Mouse (Mus musculus): ENCODE measurements at regions not wholly inside any gene's neighbourhood (a gene's known extent, or its start where the extent isn't known, plus 50 kb on each side); places are given as distances from the start of the nearest gene placed in this dataset.

- TF ChIP-seq MAZ (IDR thresholded peaks at IDR 0.05; ENCODE audit: low read depth, low read length) (no peak), ELF1 (IDR thresholded peaks at IDR 0.05; ENCODE audit: low read depth, low read length) (no peak), POLR2A (IDR thresholded peaks at IDR 0.05; ENCODE audit: low read depth, low read length) (no peak), TCF12 (IDR thresholded peaks at IDR 0.05; ENCODE audit: low read depth, low read length) (no peak), JUND (conservative IDR thresholded peaks at IDR 0.05; ENCODE audit: low read depth, low read length) (no peak), IRF4 (IDR thresholded peaks at IDR 0.05; ENCODE audit: low read depth, low read length) (no peak)
- Histone ChIP-seq H3K4me2 (ENCODE audit: insufficient read depth, low read depth, poor library complexity, severe bottlenecking) (no peak overlapping the region), H3K27me3 (replicated peaks) (no peaks in the 10 kb centered on the region), H3K9ac (ENCODE audit: insufficient read depth, low read depth) (no peak overlapping the region), H3K4me1 (ENCODE audit: control insufficient read depth in 1 of 2, insufficient read depth in 2 of 2) (no peaks in the 10 kb centered on the region), H3K4me3 (replicated peaks in 1 of 3; ENCODE audit: low read depth in 2 of 3, low read length in 2 of 3, poor library complexity in 1 of 3) (no peak overlapping the region), H3K36me3 (replicated peaks in 1 of 2; ENCODE audit: control insufficient read depth in 1 of 2, insufficient read depth in 1 of 2, low read length in 1 of 2) (no peaks in the 10 kb centered on the region), H3K79me2 (replicated peaks; ENCODE audit: control insufficient read depth, extremely low read depth, insufficient read depth, poor library complexity, severe bottlenecking) (no peaks in the 10 kb centered on the region), H3K9me3 (replicated peaks; ENCODE audit: low read length) (no peaks in the 10 kb centered on the region), H3K27ac (ENCODE audit: insufficient read depth, low read depth) (no peak overlapping the region)
- no peak for DNase-seq (ENCODE audit: extremely low read depth)
- in situ Hi-C loops (cut with MboI; ENCODE audit: low pct_ligation_motif_present, low pct_unique_long_range_greater_than_20kb, low sequenced_read_pairs) = no loop called here
- dilution Hi-C loops (cut with MboI; ENCODE audit: extremely low pct_ligation_motif_present, extremely low pct_unique_long_range_greater_than_20kb, low sequenced_read_pairs) = no loop called here
These were observed 173.1 kb downstream of the Qk start for GRCm38 (mm10) chr17:10146576-10146975.

DNA sequence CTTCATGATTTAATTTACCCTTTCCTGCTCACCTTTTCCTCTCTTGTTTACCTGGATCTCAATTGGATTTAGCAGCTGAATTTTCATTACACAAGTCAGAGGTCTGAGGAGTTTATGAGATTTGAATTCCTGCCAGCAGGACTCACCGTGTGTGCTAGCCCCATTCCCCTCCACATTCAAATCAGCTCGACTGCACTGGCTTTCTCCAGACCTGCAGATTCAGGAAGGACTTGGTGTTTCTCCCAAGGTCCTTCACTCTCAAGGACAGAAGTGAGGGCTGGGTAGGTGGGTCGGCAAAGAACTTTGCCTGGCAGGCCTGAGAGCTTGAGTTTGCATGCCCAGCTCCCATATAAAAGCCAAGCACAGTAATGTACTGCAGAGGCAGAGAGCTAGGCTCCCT is 180.8 kb downstream of the Qk start:
- no peak for TF ChIP-seq IRF4 (IDR thresholded peaks at IDR 0.05; ENCODE audit: low read depth, low read length)
- no peak for TF ChIP-seq E2F4 (IDR thresholded peaks at IDR 0.05; ENCODE audit: insufficient replicate concordance, low read depth, low read length)
- TF ChIP-seq MAZ (IDR thresholded peaks at IDR 0.05; ENCODE audit: low read depth, low read length) = no peak
- no peak for TF ChIP-seq NELFE (IDR thresholded peaks at IDR 0.05; ENCODE audit: low read depth, low read length)
- TF ChIP-seq ZNF384 (IDR thresholded peaks at IDR 0.05; ENCODE audit: low read depth, low read length) = no peak
- TF ChIP-seq RAD21 (IDR thresholded peaks at IDR 0.05; ENCODE audit: low read depth, low read length) = no peak
- TF ChIP-seq CHD2 (IDR thresholded peaks at IDR 0.05; ENCODE audit: low read length) = no peak
- H3K36me3 ChIP-seq (replicated peaks in 1 of 2; ENCODE audit: control insufficient read depth in 1 of 2, insufficient read depth in 1 of 2, low read length in 1 of 2) = no peaks in the 10 kb centered on the region
- no peak overlapping the region for H3K27ac ChIP-seq (ENCODE audit: insufficient read depth, low read depth)
- no peaks in the 10 kb centered on the region for H3K79me2 ChIP-seq (replicated peaks; ENCODE audit: control insufficient read depth, extremely low read depth, insufficient read depth, poor library complexity, severe bottlenecking)
- H3K9me3 ChIP-seq (replicated peaks; ENCODE audit: low read length) = peaks cover 2% of the 10 kb centered on the region
- H3K27me3 ChIP-seq (replicated peaks) = no peaks in the 10 kb centered on the region
- DNase-seq (ENCODE audit: extremely low read depth) = no peak
- no peak overlapping the region for H3K4me3 ChIP-seq (replicated peaks in 1 of 3; ENCODE audit: low read depth in 2 of 3, low read length in 2 of 3, poor library complexity in 1 of 3)
- H3K9ac ChIP-seq (ENCODE audit: insufficient read depth, low read depth) = no peak overlapping the region
- in situ Hi-C loops (cut with MboI; ENCODE audit: low pct_ligation_motif_present, low pct_unique_long_range_greater_than_20kb, low sequenced_read_pairs) = no loop called here
- dilution Hi-C loops (cut with MboI; ENCODE audit: extremely low pct_ligation_motif_present, extremely low pct_unique_long_range_greater_than_20kb, low sequenced_read_pairs) = no loop called here
- H3K4me1 ChIP-seq (ENCODE audit: control insufficient read depth in 1 of 2, insufficient read depth in 2 of 2) = no peaks in the 10 kb centered on the region
- no peak overlapping the region for H3K4me2 ChIP-seq (ENCODE audit: insufficient read depth, low read depth, poor library complexity, severe bottlenecking)

DNA sequence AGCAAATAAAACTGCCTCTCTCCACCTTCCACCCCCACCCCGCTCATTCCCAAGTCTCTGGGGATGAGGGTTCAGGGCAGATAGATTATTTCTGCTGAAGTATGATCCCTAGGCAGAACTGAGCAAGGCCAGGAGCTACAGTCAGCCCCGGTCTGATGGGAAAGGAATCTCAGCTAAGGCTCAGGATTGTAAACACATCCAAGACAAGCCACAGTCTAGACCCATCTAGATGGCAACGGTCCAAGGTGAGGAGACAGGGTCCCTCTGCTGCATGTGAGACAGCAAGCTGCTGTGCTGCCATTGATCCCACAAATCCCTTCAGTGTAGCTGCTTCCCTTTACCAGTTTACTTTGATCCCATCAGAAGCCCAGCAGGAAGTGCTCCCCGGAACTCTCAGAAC is 181.3 kb downstream of the Qk start:
- DNase-seq (ENCODE audit: extremely low read depth) = no peak
- Histone ChIP-seq H3K4me1 (ENCODE audit: control insufficient read depth in 1 of 2, insufficient read depth in 2 of 2) (no peaks in the 10 kb centered on the region), H3K4me2 (ENCODE audit: insufficient read depth, low read depth, poor library complexity, severe bottlenecking) (no peak overlapping the region), H3K9ac (ENCODE audit: insufficient read depth, low read depth) (no peak overlapping the region), H3K79me2 (replicated peaks; ENCODE audit: control insufficient read depth, extremely low read depth, insufficient read depth, poor library complexity, severe bottlenecking) (no peaks in the 10 kb centered on the region), H3K27me3 (replicated peaks) (no peaks in the 10 kb centered on the region), H3K4me3 (replicated peaks in 1 of 3; ENCODE audit: low read depth in 2 of 3, low read length in 2 of 3, poor library complexity in 1 of 3) (no peak overlapping the region), H3K27ac (ENCODE audit: insufficient read depth, low read depth) (no peak overlapping the region), H3K9me3 (replicated peaks; ENCODE audit: low read length) (peaks cover 2% of the 10 kb centered on the region), H3K36me3 (replicated peaks in 1 of 2; ENCODE audit: control insufficient read depth in 1 of 2, insufficient read depth in 1 of 2, low read length in 1 of 2) (no peaks in the 10 kb centered on the region)
- in situ Hi-C loops (cut with MboI; ENCODE audit: low pct_ligation_motif_present, low pct_unique_long_range_greater_than_20kb, low sequenced_read_pairs) = no loop called here
- dilution Hi-C loops (cut with MboI; ENCODE audit: extremely low pct_ligation_motif_present, extremely low pct_unique_long_range_greater_than_20kb, low sequenced_read_pairs) = no loop called here
- TF ChIP-seq MAZ (IDR thresholded peaks at IDR 0.05; ENCODE audit: low read depth, low read length) (no peak), MAX (IDR thresholded peaks at IDR 0.05; ENCODE audit: low read length) (no peak), NRF1 (IDR thresholded peaks at IDR 0.05; ENCODE audit: low read depth, low read length) (no peak), ZNF384 (IDR thresholded peaks at IDR 0.05; ENCODE audit: low read depth, low read length) (no peak), JUN (IDR thresholded peaks at IDR 0.05; ENCODE audit: insufficient read depth, low read depth, low read length) (no peak), POLR2A (IDR thresholded peaks at IDR 0.05; ENCODE audit: low read depth, low read length) (no peak), NELFE (IDR thresholded peaks at IDR 0.05; ENCODE audit: low read depth, low read length) (no peak), SIN3A (IDR thresholded peaks at IDR 0.05; ENCODE audit: low read length) (no peak), CTCF (conservative IDR thresholded peaks at IDR 0.05 in 1 of 2, IDR thresholded peaks at IDR 0.05 in 1 of 2; ENCODE audit: low read depth in 2 of 2, low read length in 2 of 2) (no peak), USF2 (conservative IDR thresholded peaks at IDR 0.05; ENCODE audit: low read depth, low read length) (no peak), SMC3 (IDR thresholded peaks at IDR 0.05; ENCODE audit: low read depth, low read length) (no peak), POLR2AphosphoS2 (IDR thresholded peaks at IDR 0.05; ENCODE audit: low read depth, low read length) (no peak), MYC (IDR thresholded peaks at IDR 0.05; ENCODE audit: low read depth, low read length) (no peak), ZC3H11A (IDR thresholded peaks at IDR 0.05; ENCODE audit: low read depth, low read length) (no peak), HCFC1 (IDR thresholded peaks at IDR 0.05; ENCODE audit: low read depth, low read length) (no peak), IRF4 (IDR thresholded peaks at IDR 0.05; ENCODE audit: low read depth, low read length) (no peak), RCOR1 (conservative IDR thresholded peaks at IDR 0.05; ENCODE audit: low read depth, low read length) (no peak)
